Mouse (Mus musculus) testis, postnatal 10 days (tissue): ENCODE measurements around the gene Zmiz1.

Source experiments
- DNase-seq: peaks from one replicate; pipeline ENCODE4 v3.0.0; 2021; ENCODE audit warnings: low spot score

Zmiz1 gene

DNA sequence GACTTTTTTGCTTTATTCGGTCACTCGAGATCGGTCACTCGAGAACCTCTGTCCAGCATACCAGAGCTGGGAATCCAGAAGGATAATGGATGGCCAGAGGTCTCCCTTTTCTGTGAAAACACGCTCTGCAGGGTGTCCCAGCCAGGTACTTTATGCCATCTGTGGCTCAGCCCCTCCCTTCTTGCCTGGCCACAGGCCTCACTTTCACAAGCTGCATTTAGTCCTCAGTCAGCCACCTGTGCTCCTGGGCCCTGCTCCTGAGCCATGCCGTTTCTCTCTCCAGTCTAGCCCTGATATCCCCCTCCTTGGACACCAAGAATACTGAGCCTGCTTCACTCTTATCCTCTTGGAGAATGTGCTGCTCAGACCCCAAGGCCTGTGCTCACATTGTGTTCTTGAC, 182.1 kb downstream of the Zmiz1 start:
- DNase-seq = no peak

DNA sequence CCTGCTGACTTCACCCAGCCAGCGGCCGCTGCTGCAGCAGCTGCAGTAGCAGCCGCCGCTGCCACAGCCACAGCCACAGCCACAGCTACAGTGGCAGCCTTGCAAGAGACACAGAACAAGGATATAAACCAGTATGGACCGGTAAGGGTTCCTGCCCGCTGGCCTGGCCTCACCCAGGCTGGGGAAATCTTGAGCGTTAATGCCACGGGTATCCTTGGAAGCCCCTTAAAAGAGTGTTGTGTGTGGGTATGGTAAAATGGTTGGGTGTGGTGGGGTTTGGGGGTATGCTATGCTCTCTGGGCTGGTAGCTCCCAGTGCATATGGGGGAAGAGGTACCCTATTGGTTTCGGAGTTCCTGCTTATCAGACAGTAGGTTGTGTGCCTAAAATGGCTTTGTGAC, 186.7 kb downstream of the Zmiz1 start:
- DNase-seq = no peak

DNA sequence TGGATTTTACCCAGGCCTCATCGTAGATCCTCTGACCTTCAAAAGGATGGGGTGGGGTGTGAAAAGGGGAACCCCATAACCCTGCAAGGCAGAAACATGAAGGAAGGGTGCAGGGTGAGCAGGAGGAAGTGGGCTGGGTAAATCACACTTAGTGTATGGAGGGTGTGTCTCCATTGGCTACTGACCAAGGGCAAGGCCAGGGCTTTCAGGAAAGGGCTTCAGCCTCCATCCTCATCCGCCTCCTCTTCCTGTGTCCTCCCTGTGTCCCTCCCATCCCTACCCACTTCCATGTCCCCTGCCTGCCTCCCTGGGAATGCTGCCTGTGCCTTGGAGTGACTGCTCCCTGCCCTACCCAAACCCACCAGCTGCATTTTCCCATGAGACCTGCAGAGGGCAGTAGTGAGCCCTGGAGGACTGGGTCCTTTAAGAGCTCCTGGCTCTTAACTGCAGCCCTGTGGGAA, 187.2 kb downstream of the Zmiz1 start:
- DNase-seq = peak; percentile 71

DNA sequence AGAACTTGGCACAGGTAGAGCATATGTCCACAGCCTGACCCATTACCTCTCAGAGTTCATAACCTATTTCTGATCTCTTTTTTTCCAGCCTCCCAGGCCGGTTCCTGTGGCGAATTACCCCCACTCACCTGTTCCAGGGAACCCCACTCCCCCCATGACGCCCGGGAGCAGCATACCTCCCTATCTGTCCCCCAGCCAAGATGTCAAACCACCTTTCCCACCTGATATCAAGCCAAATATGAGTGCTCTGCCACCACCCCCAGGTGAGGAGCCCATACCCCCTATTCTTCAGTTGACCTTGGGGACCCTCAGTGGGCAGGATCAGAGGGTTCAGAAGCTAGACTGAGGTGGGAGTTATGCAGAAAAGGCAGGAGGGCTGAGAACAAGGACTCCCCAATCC, 192.1 kb downstream of the Zmiz1 start:
- no peak for DNase-seq

DNA sequence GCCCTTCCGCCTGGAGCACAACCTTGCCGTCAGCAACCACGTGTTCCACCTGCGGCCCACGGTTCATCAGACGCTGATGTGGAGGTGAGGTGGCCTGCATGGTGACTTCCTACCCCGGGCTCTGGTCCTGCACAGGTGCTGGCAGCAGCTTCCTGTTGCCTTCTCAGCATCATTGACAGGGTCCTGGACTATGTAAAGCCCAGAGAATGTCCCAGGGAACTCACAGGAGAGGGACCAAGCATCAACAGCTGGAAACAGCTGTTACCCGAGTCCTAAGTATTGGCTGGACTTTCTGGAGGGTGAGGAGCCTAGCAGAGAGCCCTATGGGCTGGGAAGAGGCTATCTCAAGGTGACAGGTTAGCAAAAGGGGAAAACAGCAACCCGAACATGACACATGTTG, 192.9 kb downstream of the Zmiz1 start:
- no peak for DNase-seq

DNA sequence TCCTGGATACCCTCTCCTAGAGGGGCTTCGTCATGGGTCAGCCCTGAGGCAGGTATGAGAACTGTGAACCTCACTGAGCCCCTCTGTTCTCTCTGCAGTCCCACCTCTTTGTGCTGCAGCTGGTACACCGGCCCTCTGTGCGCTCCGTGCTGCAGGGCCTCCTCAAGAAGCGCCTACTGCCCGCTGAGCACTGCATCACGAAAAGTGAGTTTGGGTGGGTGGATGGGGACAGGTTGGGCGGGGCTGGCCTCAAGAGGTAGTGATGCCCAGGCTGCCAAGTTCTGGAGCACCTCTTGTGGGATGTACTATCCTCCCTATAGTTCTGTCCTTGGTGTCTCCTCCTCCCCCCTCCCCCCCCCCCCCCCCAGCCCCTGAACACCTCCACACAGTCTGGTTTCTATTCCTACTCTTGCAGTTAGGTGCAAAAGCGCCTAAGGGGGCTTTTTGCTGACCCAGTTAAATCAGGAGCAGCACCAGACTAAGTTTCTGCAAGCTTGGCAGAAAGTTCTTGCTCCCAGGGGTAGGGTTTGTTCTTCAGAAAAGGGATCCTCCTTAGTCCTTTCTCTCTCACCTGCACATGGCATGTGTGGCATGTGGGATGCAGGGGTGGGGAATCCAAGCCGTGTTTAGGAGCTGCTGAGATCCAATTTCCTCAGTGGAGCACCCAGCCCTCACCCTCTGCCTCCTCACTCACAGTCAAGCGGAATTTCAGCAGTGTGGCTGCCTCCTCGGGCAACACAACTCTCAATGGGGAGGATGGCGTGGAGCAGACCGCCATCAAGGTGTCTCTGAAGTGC, 195.6 kb downstream of the Zmiz1 start:
- DNase-seq = no peak

DNA sequence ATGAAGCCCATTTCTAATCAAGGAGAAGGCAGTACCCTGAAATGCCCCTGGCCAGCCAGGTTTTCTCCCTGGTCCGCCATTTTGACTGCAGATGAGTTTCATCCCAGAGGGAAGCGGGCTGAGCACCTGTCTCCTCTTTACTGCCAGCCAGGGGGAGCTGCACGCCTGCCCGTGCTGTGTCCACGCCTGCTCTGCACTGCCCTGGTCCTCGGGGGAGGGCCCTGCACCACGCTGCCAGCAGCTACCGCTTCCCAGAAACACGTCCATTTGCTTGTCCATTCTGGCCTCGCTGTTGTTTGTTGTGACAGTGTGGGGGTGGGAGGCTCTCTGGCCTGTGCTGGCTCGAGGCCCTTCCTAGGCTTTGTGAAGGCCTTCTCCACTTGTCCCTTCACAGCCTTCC, 201.7 kb downstream of the Zmiz1 start:
- DNase-seq = no peak

DNA sequence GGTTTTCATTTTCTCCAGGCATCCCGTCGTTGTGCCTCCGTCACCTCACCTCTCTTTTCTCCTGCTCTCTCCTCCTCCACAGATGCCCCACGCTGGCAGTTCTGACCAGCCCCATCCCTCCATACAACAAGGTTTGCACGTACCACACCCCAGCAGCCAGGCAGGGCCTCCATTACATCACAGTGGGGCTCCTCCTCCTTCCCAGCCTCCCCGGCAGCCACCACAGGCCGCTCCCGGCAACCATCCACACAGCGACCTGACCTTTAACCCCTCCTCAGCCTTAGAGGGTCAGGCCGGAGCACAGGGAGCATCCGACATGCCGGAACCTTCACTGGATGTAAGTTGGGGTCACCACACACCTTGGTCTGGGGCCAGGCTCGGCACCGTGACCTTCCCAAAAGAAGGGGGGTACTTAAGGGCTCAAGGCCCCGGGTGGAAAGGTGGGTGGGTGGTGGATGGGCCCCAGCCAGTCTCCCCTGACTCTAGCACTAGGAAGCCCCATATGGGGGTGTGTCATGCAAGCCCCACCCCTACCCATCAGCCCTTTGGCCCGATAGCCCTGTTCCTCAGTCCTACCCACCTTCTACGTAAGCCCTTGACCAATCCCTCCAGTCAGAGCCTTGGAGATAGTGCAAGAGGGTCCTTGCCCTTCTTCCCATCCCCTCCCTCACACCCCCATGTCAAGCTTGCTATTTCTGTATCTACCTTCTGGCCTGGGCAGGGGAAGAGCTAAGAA, 202.4 kb downstream of the Zmiz1 start:
- DNase-seq = no peak

DNA sequence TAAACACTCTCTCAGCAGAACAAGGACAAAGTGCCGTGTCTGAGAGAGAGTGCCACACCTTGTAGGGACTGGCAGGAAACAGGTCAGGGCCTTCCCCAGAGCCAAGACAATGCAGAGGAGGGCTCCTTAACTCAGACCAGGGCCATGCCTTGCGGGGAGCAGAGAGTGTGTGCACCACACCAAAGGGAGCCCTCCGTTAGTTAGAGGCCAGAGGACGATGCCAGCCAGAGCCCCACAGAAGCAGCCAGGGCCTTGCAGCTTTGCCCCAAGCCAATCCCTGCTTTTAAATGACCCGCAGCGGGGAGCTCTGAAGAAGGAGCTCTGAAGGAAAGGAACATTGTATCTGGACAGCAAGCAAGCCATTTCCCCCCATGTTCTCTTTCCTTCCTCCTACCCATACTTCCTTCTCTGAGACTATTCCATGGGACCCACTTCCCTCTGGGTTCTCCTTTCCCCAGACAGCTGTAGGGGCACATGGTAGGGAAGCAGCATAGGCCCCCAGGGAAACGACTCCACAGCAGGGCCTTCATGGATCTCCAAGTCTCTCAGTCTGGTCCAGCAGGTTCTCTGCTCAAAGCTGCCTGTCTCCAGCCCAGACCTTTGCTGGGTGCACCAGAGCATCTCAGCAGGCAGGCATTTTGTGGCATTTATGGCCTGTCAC, 204.8 kb downstream of the Zmiz1 start:
- no peak for DNase-seq

DNA sequence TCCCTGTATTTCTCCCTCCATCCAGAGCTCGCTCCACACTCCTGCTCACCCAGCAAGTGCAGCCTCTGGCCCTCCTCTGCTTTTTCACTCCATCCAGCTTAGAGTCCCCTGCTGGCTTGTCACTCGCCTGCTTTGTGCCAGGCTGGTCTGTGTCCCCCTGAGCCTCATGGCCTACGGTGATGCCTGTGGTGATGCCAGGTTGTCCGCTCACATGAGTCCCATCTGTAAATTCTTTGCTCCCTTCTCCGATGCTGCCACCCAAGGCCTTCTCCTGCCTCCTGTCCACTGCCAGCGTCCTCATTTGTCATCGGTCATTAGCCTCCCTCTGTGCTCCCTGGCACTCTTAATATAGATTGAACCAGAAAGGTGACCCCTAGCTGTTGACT, 205.3 kb downstream of the Zmiz1 start:
- no peak for DNase-seq

DNA sequence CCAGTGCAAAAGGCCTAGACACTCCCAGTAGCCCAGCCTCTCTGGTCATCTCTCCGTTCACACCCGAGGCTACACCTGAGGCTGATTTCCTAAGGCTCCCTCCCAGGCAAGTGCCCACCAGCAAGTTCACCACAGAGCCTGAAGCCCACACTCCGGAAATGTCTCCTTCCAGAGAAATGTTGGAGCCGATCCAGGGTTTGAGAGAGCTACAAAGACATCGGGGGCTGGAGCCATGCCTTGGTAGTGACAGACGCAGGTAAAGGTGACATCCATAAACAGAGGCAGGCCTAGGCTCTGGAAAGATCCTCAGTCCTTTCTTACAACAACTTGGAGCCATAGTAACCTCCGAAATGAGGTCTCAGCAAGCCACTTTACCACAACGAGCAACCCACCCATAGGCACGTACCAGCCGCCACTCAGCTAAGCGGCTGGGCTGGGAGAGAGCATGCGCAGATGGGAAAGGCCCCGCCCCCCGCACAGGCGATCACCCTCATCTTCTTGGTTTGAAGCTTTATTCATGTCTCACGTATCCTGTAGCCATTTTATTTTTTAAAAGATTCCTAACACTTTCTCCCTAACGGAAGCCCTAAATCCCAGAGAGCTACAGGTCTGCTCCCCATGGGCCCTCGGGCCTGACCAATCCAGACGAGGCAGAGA, 206.5 kb downstream of the Zmiz1 start:
- peak; percentile 59 for DNase-seq

DNA sequence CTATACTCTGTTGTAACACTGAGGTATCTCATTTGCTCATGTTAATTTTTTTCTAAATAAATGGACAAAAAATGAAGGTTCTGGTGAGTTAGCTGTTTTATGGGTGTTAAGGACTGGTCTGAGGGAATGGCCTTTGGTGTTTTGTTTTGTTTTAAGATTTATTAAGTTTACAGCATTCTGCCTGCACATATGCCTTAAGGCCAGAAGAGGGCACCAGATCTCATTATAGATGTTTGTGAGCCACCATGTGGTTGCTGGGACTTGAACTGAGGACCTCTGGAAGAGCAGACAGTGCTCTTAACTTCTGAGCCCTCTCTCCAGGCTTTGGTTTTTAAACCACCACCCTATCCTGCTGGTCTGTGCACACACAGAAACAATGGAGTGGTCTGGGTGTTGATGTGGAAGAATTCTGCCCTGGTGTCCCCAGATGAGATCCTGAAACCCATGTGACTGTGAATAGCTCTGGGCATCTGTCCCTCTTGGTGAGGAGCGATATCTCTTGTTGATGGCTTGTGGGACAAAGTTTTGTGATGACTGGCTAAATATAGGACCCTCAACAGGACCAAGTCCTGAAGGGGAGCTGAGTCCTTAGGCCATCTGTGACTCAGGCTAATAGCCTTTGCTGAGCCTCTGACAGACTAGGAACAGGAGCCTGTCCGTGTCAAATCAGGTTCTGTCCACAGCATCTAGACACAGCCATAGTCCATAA, 207.8 kb downstream of the Zmiz1 start:
- no peak for DNase-seq

DNA sequence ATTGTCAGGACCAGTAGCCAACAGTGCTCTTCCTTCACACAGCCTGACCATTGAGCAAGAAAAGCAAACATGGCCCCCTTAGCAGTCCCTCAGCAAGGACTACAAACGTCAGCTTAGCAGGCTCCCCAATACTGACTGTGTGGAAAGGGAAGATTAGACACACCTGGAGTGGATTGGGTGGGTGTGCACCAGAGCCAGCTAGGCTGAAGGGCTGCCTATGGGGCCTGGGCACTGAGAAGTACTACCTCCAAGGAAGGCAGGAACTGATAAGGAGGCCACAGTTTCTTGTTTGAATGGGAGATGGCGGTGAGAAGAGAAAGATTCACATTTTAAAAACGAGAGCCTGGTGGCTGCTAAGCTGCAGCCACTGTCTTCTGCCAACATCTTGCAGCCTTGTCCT, 208.6 kb downstream of the Zmiz1 start:
- no peak for DNase-seq

DNA sequence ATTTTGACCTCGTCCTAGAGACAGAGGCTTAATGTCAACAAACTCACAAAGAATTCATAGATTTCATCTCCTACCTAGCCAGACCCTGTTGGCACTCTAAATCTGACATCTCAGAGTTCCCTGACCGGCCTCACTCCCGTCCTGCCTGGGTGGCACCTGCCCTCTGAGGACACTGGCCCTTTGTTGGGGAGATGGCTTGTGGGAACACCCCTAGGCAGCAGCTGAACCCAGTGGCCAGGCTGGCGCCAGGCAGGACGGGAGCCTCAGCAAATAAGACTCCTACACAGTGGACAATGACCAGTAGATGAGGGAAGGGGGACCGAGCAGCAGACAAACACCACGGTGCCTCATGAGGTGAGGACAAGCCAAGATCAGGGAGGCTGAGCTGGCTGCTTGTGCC, 220.6 kb downstream of the Zmiz1 start:
- no peak for DNase-seq

DNA sequence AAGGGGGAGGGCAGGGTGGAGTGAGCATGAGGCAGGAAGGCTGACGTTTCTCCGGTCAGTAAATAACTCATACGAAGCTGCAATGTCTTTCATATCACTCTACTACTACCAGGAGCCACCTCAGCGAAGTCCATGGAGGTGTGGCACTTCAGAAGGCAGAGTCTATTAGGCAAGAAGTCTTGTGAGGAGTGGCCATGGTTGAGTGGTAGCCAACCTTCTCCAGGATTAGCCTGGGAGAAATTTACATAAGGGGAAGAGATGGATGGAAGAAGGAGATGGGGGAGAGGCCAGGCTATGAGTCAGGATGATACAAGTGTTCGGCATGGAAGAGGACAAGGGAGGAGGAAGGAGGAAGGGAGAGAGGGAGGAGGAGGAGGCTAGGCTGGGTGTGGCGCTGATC, 223.0 kb downstream of the Zmiz1 start:
- no peak for DNase-seq

DNA sequence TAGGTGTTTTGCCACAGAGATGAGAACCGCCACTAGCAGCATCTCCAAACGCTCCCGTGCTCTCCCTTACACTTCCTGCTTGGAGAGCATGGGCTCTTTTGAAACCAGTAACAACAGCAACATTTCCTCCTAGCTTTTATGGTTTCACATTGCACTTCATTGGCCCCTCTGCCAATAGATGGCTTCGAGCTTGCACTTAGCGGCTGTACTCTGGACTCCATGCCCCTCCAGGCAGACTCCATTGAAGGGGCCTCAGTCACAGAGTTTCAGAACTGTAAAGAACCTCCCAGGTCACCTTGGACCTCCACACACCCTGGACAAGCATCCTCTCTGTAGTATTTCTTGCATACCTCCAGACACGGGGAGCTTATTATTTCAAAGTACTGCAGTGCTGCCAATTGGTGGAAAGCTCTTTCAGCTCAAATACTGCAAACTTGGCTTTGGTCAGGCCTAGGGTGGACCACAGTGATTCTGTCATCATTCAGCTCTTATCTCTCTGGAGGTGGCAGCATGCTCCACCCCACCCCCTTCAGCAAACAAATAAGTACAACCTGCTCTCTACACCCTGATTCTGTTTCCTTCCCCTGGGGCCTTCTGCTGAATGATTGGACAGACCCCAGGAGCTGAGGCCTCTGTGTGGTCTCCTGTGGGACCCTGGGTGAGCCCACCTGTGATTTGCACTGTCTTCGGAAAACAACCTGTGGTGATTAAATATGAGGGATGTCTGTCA, 227.4 kb downstream of the Zmiz1 start:
- no peak for DNase-seq

DNA sequence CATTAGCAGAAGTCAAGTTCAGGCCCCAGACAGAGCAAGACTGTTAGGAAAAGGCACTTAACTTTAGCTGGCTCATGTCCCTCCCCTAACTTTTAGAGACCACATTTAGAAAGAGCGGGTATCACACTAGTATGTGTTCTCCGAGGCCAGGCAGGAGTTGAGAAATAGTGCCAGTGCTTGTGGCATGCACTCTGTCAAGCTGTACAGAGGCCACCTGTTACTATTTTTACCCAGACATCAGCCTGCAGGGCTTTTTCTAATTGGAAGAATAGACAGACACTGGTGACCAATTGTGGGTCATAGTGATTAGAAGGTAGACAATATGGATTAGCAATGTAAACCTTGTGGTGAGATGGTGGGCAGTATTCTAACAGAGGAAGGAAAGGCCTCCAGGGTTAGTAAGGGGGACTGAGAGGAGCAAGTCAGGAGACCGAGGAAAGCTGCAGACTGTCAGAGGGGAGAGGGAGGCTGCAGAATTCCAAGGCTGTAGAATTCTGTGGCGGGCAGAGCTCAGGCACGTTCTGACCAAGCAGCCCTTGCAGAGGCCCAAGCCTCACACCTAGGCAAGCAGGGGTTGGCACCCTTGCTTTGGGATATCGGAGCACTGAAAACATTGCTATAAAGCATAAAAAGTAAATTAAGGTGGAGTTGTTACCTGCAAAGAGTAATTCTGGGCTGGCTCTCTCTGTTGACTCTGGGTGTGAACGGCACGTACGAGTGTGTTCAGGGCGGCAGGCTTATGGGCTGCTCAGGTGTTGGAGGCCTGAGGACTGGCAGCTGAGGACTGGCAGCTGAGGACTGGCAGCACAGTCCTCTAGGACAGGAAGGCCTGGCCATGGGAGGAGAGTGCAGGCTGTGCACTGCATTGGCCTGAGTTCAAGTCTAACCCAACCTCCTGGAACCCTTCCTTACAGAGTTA, 228.3 kb downstream of the Zmiz1 start:
- DNase-seq = no peak

DNA sequence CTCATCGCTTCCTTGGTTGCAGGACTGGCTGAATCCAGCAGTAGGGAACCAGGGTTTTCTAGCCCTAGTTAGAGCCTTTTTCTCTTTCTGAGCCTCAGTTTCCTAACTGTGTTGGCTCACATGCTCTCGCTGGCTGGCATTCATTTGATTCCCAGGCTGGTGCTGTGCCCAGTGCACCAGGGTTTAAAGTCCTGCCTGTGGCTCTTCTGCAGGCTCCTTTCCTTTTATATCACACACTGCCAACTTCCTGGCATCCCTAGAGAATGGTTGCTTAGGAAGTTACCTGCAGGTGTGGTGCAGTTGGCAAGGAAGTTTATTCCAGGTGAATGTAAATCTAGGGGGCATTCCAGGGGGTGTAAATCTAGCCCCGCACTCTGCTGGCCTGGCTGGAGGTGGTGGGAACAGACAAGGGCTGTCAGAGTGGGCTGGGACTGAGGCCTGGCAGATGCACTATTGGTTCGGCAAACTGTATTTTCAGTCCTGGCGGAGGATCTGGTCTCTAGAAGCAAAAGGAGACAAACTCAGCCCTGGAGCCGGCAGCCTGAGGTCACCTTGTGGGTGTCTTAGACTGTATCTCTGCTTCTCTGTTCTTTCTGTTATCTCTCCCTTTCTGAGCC, 234.4 kb downstream of the Zmiz1 start:
- DNase-seq = no peak

DNA sequence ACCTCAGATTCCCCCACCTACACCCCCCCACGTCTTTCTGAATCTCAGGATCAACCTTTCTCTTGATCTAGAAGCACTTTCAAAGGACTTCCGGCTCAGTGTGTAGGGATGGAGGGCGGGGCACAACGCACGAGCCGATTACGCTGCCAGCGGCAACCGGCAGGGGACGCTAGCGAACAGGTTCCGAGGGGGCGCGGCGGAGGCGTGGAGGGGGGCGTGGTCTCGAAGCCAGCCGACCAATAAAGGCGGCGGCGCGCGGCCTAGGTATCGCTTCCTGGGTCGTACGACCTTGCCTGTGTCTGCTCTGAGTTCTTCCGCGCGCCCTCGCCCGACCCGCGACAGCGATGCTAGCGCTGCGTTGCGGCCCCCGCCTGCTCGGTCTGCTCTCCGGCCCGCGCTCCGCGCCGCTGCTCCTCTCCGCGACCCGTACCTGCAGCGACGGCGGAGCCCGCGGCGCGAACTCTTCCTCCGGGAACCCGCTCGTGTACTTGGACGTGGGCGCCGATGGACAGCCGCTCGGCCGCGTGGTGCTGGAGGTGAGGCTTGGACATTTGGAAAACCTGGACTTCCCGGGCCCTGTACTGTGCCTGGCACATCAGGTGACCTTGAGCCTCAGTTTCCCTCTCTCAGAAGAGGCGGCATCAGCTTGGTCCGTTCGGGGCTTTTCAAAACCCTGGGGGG, 235.0 kb downstream of the Zmiz1 start, which contains the start of gene Ppif:
Gene Ppif, plus strand, starts transcription at position 267 of the 681 bp plus-strand sequence.
- DNase-seq = peak; percentile 99
